Mouse (Mus musculus): ENCODE measurements around the gene Clec9a. TPM values are rescaled to one million over a fixed set of nuclear protein-coding genes. Genes with fewer than 3 reads are reported as not detected.
A peak's percentile ranks its signal among the peaks of the same experiment; 100 is the strongest.

The Clec9a gene
- total RNA-seq (2014; fragmentation: Nextera tagmentation) (not detected in 2 replicates), total RNA-seq (2017) (0.06 and 0.11 TPM in 2 replicates), polyA plus RNA-seq (2012) (not detected in 2 replicates)

DNA sequence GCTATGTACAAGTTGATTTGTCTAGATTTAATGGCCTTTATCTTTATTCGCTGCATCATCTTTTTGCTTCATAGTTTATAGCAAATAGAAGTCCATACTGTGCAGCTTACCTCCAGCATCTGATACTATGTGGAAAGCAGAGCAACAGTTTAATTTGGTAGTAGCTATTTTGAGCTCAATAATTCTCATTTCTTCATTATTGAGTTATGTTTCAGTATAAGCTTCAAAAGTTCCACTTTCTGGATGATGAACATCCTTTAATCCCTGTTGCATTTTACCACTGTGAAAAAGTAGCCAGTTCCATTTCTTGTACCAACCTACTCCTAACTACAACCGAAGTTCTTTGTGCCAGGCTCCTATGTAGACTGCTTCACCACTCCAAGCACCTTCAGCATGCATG, at the start of gene Clec9a:
Clec9a (plus strand) TSS at position 301 of the 400 bp plus-strand sequence.
- Histone ChIP-seq H3K9me3 (replicated peaks) (no peaks in the 10 kb centered on the region), H3K27me3 (ENCODE audit: insufficient read depth, low read length) (no peaks in the 10 kb centered on the region), H3K4me3 (ENCODE audit: low read depth, low read length) (no peak within 1 kb of the TSS), H3K36me3 (replicated peaks) (no peaks in the 10 kb centered on the region), H3K4me1 (ENCODE audit: insufficient read depth, low read depth, low read length) (no peaks in the 10 kb centered on the region)
- no peak for TF ChIP-seq TAL1 (conservative IDR thresholded peaks at IDR 0.05; ENCODE audit: low read depth, low read length)
- TF ChIP-seq GATA1 (IDR thresholded peaks at IDR 0.05; ENCODE audit: borderline replicate concordance, low read length) = no peak
- no peak for TF ChIP-seq POLR2AphosphoS5 (IDR thresholded peaks at IDR 0.05; ENCODE audit: insufficient replicate concordance, low read depth, low read length)
- no peak for TF ChIP-seq GATA2 (IDR thresholded peaks at IDR 0.05; ENCODE audit: borderline replicate concordance, low read depth, low read length)
- no peak for TF ChIP-seq CTCF (IDR thresholded peaks at IDR 0.05; ENCODE audit: low read depth, low read length)
- ATAC-seq (ENCODE audit: extremely low read depth, insufficient number of reproducible peaks, low FRiP score, poor library complexity, severe bottlenecking) = no peak
- no peak for DNase-seq (ENCODE audit: low spot score)

- DNase-seq (ENCODE audit: low spot score) (no peak), ATAC-seq (ENCODE audit: extremely low read depth, insufficient number of reproducible peaks, low FRiP score, poor library complexity, severe bottlenecking) (no peak)
- TF ChIP-seq POLR2AphosphoS5 (IDR thresholded peaks at IDR 0.05; ENCODE audit: insufficient replicate concordance, low read depth, low read length) = no peak
- TF ChIP-seq GATA1 (IDR thresholded peaks at IDR 0.05; ENCODE audit: borderline replicate concordance, low read length) = no peak
- TF ChIP-seq TAL1 (conservative IDR thresholded peaks at IDR 0.05; ENCODE audit: low read depth, low read length) = no peak
- TF ChIP-seq CTCF (IDR thresholded peaks at IDR 0.05; ENCODE audit: low read depth, low read length) = no peak
- TF ChIP-seq GATA2 (IDR thresholded peaks at IDR 0.05; ENCODE audit: borderline replicate concordance, low read depth, low read length) = no peak
- Histone ChIP-seq H3K9me3 (replicated peaks) (no peaks in the 10 kb centered on the region), H3K4me3 (ENCODE audit: low read depth, low read length) (no peak overlapping the region), H3K27me3 (ENCODE audit: insufficient read depth, low read length) (no peaks in the 10 kb centered on the region), H3K36me3 (replicated peaks) (no peaks in the 10 kb centered on the region), H3K4me1 (ENCODE audit: insufficient read depth, low read depth, low read length) (no peaks in the 10 kb centered on the region)
Measured at GRCm38 (mm10) chr6:129359515-129359914, 49.1 kb upstream of the Clec9a start.

- no peaks in the 10 kb centered on the region for H3K9me3 ChIP-seq (replicated peaks)
- ATAC-seq (ENCODE audit: extremely low read depth, insufficient number of reproducible peaks, low FRiP score, poor library complexity, severe bottlenecking) (no peak), DNase-seq (ENCODE audit: low spot score) (no peak)
- H3K4me1 ChIP-seq (ENCODE audit: insufficient read depth, low read depth, low read length) = no peaks in the 10 kb centered on the region
- no peak overlapping the region for H3K4me3 ChIP-seq (ENCODE audit: low read depth, low read length)
- H3K27me3 ChIP-seq (ENCODE audit: insufficient read depth, low read length) = no peaks in the 10 kb centered on the region
- no peak for TF ChIP-seq TAL1 (conservative IDR thresholded peaks at IDR 0.05; ENCODE audit: low read depth, low read length)
- TF ChIP-seq GATA2 (IDR thresholded peaks at IDR 0.05; ENCODE audit: borderline replicate concordance, low read depth, low read length) = no peak
- no peak for TF ChIP-seq GATA1 (IDR thresholded peaks at IDR 0.05; ENCODE audit: borderline replicate concordance, low read length)
- H3K36me3 ChIP-seq (replicated peaks) = no peaks in the 10 kb centered on the region
Measured at GRCm38 (mm10) chr6:129363942-129364341, 44.7 kb upstream of the Clec9a start.

DNA sequence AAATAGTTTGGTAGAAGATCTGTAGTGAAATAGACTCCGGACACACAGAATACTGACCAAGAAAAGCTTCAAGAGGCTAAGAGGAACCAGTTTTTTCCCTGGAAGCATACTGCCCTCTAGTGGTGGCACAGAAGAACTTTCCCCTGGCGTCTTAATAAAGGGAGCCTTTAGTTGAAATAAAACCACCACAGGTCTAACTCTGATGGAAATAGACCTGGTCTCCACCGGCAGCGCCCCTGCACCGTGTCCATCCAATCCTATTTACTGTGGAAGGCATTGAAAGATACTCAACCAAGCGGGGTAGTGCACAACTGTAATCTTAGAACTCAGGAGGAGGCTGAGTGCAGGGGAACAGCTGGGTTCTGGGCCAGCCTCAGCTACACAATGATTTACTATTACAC, 42.7 kb upstream of the Clec9a start:
- H3K4me1 ChIP-seq (ENCODE audit: insufficient read depth, low read depth, low read length) = no peaks in the 10 kb centered on the region
- no peaks in the 10 kb centered on the region for H3K36me3 ChIP-seq (replicated peaks)
- DNase-seq (ENCODE audit: low spot score) = peak; percentile 7
- H3K4me3 ChIP-seq (ENCODE audit: low read depth, low read length) = no peak overlapping the region
- no peaks in the 10 kb centered on the region for H3K27me3 ChIP-seq (ENCODE audit: insufficient read depth, low read length)
- TF ChIP-seq CTCF (IDR thresholded peaks at IDR 0.05; ENCODE audit: low read depth, low read length) (peak; percentile 64), GATA2 (IDR thresholded peaks at IDR 0.05; ENCODE audit: borderline replicate concordance, low read depth, low read length) (no peak), POLR2AphosphoS5 (IDR thresholded peaks at IDR 0.05; ENCODE audit: insufficient replicate concordance, low read depth, low read length) (no peak)
- H3K9me3 ChIP-seq (replicated peaks) = no peaks in the 10 kb centered on the region
- peak; percentile 68 for ATAC-seq (ENCODE audit: extremely low read depth, insufficient number of reproducible peaks, low FRiP score, poor library complexity, severe bottlenecking)

DNA sequence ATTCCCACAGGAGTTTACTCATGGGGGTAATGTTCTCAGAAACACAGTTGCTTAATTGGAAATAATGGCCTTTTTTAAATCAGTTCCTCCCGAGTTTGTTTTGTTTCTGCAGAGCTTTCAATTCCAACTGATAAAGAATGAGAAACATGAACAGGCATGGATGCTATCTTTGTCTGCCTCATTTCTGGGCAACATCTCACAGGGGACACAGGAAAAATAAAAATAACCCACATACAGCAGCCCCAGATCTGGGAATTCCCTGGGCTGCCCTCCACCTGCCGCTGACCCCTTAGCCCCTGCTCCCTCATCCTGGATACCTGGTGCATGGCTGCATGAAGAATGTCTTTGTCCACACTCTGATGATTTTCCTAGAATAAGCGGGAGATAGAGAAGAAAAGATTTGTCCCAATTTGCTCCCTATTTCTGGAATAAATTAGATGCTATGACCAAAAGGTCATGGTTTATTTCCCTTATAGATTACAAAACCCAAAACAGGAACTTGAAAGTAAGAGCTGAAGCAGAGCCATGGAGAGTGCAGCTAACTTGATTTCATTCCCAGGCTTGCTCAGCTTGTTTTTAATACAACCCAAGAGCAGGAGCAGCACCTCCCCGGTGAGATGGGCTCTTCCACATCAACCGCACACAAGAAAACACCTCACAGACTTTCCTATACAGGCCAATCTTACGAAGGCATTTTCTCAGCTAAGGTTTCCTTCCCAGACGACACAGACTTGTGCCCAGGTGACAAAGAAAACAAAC, 39.1 kb upstream of the Clec9a start:
- no peaks in the 10 kb centered on the region for H3K27me3 ChIP-seq (ENCODE audit: insufficient read depth, low read length)
- no peaks in the 10 kb centered on the region for H3K9me3 ChIP-seq (replicated peaks)
- ATAC-seq (ENCODE audit: extremely low read depth, insufficient number of reproducible peaks, low FRiP score, poor library complexity, severe bottlenecking) (no peak), DNase-seq (ENCODE audit: low spot score) (no peak)
- TF ChIP-seq POLR2AphosphoS5 (IDR thresholded peaks at IDR 0.05; ENCODE audit: insufficient replicate concordance, low read depth, low read length) = no peak
- no peak for TF ChIP-seq GATA1 (IDR thresholded peaks at IDR 0.05; ENCODE audit: borderline replicate concordance, low read length)
- no peak for TF ChIP-seq CTCF (IDR thresholded peaks at IDR 0.05; ENCODE audit: low read depth, low read length)
- no peak for TF ChIP-seq TAL1 (conservative IDR thresholded peaks at IDR 0.05; ENCODE audit: low read depth, low read length)
- TF ChIP-seq GATA2 (IDR thresholded peaks at IDR 0.05; ENCODE audit: borderline replicate concordance, low read depth, low read length) = no peak
- no peak overlapping the region for H3K4me3 ChIP-seq (ENCODE audit: low read depth, low read length)
- H3K36me3 ChIP-seq (replicated peaks) = no peaks in the 10 kb centered on the region
- H3K4me1 ChIP-seq (ENCODE audit: insufficient read depth, low read depth, low read length) = no peaks in the 10 kb centered on the region

DNA sequence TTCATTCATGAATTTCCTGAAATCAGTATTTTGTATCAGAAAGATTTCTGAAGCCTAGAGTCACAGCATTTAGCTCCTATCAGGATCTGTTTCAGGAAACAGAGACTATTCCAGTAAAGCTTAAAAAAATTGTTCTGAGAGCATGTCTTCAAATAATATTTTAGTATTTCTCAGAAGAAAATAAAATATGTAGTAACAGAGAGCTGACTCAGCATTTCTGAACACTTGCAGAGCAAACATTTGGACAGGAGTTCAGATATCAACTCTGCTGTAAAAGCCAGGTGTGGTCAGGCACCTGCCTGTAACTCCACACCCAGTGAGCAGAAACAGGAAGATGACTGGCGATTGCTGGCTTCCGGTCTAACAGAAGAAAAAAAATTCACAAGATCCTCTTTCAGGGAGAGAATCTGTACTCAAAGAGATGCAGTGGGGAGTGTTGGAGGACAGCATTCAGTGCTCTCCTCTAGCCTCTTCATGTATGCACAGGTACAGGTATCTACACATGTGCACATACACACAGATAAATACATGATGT, 33.7 kb upstream of the Clec9a start:
- Histone ChIP-seq H3K27me3 (ENCODE audit: insufficient read depth, low read length) (no peaks in the 10 kb centered on the region), H3K4me1 (ENCODE audit: insufficient read depth, low read depth, low read length) (no peaks in the 10 kb centered on the region), H3K36me3 (replicated peaks) (no peaks in the 10 kb centered on the region), H3K4me3 (ENCODE audit: low read depth, low read length) (no peak overlapping the region), H3K9me3 (replicated peaks) (no peaks in the 10 kb centered on the region)
- DNase-seq (ENCODE audit: low spot score) (no peak), ATAC-seq (ENCODE audit: extremely low read depth, insufficient number of reproducible peaks, low FRiP score, poor library complexity, severe bottlenecking) (no peak)
- TF ChIP-seq TAL1 (conservative IDR thresholded peaks at IDR 0.05; ENCODE audit: low read depth, low read length) (no peak), GATA1 (IDR thresholded peaks at IDR 0.05; ENCODE audit: borderline replicate concordance, low read length) (no peak), CTCF (IDR thresholded peaks at IDR 0.05; ENCODE audit: low read depth, low read length) (no peak), POLR2AphosphoS5 (IDR thresholded peaks at IDR 0.05; ENCODE audit: insufficient replicate concordance, low read depth, low read length) (no peak), GATA2 (IDR thresholded peaks at IDR 0.05; ENCODE audit: borderline replicate concordance, low read depth, low read length) (no peak)
